In the genomic region with DNA sequence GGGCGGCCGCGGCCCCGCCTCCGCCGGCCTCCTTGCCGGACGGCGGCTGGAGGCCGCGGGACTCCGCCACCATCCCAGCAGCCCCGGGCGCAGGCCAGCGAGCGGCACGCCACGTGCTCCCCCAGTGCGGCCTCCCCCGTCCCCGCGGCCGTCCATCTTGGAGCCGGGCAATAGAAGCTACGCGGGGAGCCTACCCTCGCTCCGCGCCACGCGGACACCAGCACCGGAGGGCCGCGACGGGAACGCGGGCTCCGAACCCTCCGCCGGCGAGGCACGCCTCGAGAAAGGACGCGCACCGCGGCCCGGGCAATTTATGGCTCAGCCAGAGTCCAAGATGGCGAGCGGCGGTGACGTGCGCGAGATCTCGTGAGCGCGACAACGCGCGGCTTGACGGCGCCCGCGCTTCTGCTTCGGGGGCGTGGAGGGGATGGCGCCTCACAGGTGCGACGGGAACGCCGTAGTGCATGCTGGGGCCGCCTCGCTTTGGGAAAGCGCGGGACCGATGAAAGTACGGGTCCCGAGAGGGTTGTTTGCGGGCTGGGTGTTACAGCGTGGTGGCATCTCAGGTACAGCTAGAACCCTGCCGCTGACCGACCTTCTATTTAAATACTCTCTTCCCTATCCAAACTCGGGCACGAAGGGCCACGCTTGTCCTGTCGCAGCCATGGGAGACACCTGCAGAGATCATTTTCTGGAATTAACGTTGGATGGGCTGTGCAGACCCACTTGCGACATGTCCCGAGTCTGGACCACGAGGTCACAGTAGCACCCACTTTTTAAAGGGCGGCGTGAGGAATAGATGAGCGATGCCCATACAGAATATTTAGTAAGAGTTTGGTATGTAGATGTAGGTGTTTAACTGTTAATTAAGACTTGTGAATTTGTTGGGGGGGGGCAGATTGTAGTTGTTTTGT, we compare ENCODE assay signal across 8 mouse cellular contexts. TPM values are rescaled to one million over a fixed set of nuclear protein-coding genes. Genes with fewer than 3 reads are reported as not detected.
DNase-seq lines count a peak whose midpoint lies in the region; ATAC-seq lines count a peak whose summit lies in the region.

A gene (plus strand): TSS at position 157 of the 914 bp plus-strand sequence.
A gene (minus strand): TSS at position 400 of the 914 bp plus-strand sequence.

- peak; percentile 93 for DNase-seq in adipocyte (ENCODE audit: low spot score)
- peak; percentile 99 for DNase-seq in embryo, embryonic 10 days (ENCODE audit: low spot score)
- peak; percentile 92 for DNase-seq in gastrocnemius, postnatal 14 days
- peak; percentile 95 for DNase-seq in left cerebral cortex, postnatal 14 days (ENCODE audit: low spot score in 2 of 2)
- peak; percentile 96 for DNase-seq in mesoderm, embryonic 11.5 days (ENCODE audit: low read depth, low spot score)
- DNase-seq in right cerebral cortex, postnatal 36 days (ENCODE audit: low spot score in 2 of 2) = peak; percentile 92 to 94
- peak; percentile 97 for DNase-seq in yolk sac, embryonic 10.5 days (ENCODE audit: low spot score)

- intact Hi-C loops in gastrocnemius, postnatal 14 days (cut with DNase I; ENCODE audit: low total_unique reads) = no loop called here
- intact Hi-C loops in left cerebral cortex, postnatal 14 days (cut with DNase I) = no loop called here

- peak; percentile 86 for ATAC-seq in inflammation-experienced regulatory T-cells, adult 6 months

RNA-seq across cellular contexts. Expression of the first gene that starts in this region (rescaled TPM):
- 1 to 10 TPM; 5.4 to 5.6 TPM for total RNA-seq in gastrocnemius, postnatal 14 days (2021)
- 10 to 100 TPM in 2 of 3 experiments, 1 to 10 TPM in 1; 8.9 to 13.5 (median 10.4) TPM for polyA plus RNA-seq in inflammation-experienced regulatory T-cells, adult 6 months (2017; shearing (Covaris generic))
- total RNA-seq in left cerebral cortex, postnatal 14 days (2021) = 1 to 10 TPM; 3.2 to 3.4 TPM

RNA-seq across cellular contexts. Expression of the second gene that starts in this region (rescaled TPM):
- 10 to 100 TPM; 45.5 to 53.2 TPM for total RNA-seq in gastrocnemius, postnatal 14 days (2021)
- polyA plus RNA-seq in inflammation-experienced regulatory T-cells, adult 6 months (2017; shearing (Covaris generic)) = 100 to 1,000 TPM in 2 of 3 experiments, 10 to 100 TPM in 1; 62.1 to 121 (median 102) TPM
- 10 to 100 TPM; 64.4 to 67.4 TPM for total RNA-seq in left cerebral cortex, postnatal 14 days (2021)

Comparison
In these comparisons a context has a peak if more than half of its experiments do, and no peak if none do; other contexts are left out.
1. Peak in every context shown above with its lines: DNase-seq and ATAC-seq.